Mouse (Mus musculus) adrenal gland (tissue): ENCODE results near the gene Ttc5.
"Not testable (repeated sequence)": the region's sequence is repeated elsewhere in the genome, so short reads cannot be mapped to it uniquely, and the experiment has no call there.

Experiments
- intact Hi-C: fragments of 180-260 bp; cut with DNase I; formaldehyde crosslinking; loops from one replicate; pipeline ENCODE4 v1.15.1; 2025

Gene Ttc5

DNA sequence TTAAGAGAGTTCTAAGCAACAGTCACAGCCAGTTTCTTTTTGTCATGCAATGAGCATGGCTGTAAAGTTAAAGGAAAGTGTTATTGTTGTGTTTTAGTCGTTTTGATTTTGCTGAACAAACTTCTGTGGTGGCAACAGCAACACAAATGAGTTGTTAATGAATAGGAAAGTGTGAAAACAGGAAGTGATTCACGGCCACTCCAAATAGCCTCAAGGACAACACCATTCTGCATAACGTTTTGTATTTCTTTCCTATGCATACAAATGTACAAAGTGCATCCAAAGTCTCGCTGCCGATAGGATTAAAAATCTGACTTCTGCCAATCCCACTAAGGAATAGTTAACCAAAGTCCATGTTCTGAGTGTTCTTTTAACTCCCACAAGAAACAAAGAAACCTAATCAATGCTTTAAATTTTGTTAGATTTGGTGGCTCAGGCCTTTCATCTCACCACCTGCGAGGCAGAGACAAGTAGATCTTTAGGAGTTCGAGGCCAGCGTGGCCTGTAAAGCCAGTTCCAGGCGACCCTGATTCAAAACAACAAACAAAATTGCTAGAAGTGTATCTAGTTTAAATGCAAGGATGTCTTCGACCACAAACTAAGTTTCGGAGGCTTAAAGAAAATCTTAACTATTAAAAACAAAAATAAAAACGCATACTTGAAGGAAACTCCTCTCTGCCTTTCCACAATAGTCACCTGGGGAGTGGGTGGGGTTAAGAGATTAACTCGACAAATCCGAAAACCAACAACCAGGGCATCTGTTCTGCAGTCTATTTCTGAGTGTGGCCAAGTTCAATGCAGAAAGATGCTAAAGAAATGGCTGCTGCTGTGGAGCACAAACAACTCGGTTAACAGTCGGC lies 698 bp downstream of the Ttc5 start:
- intact Hi-C loops: no loop called here

- intact Hi-C loops: no loop called here
Measured at GRCm38 (mm10) chr14:50782166-50782565, 3.2 kb downstream of the Ttc5 start.

- intact Hi-C loops: no loop called here
Measured at GRCm38 (mm10) chr14:50771342-50771741, 14.0 kb downstream of the Ttc5 start.

- intact Hi-C loops: no loop called here
Measured at GRCm38 (mm10) chr14:50765736-50766135, 19.6 kb downstream of the Ttc5 start.

DNA sequence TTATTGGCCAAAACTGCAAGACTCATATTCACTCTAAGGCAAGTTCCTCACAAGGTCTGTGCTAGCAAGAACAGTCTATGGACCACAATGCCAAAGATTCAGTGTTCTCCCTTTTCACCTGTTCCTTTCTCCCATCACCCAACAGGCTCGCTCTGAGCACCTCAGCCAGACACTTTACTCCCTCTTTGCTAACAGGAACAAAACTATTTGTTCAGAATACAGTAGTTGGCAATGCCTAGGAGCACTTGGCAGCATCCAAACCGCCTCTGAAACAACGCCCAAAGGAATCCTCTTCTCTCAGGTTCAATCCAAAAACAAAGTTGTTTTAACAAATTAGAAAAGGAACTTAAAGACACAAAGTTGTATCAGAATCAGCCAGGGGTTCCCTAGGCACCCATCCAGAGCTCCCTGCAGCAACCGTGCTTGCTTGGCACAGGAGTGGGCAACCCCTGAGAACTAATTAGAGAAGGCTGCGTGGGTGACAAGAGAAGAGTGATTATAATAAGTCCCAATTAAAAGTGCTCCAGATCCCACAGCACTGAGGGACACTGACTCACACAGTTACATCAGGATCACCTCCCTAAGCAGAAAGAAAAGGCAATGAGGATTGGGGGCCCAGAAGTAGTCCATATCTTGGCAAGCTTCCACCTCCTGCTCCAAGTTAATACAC lies 26.8 kb downstream of the Ttc5 start:
- intact Hi-C loops: no loop called here

DNA sequence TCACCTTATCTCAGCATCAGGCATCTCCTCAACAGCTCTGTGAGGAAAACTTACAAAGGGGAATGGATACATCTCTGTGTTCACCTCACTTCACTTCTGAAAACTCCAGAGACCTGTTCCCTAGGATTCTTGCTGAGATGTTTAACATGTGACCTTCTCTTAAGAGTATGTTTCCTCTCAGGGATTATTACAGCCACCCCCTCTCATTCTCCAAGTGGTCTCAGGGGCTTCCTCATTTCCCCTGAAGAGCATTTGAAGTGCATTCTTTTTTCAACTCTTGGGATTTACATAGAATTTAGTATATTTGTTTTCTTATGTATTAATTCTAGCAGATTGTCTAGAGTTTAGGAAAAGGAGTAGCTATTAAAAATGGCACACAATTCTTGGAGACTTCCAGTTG lies 40.3 kb downstream of the Ttc5 start, which contains the start of gene Olfr749:
Olfr749 (minus strand) TSS at position 101 of the 400 bp plus-strand sequence.
- intact Hi-C loops: no loop called here

DNA sequence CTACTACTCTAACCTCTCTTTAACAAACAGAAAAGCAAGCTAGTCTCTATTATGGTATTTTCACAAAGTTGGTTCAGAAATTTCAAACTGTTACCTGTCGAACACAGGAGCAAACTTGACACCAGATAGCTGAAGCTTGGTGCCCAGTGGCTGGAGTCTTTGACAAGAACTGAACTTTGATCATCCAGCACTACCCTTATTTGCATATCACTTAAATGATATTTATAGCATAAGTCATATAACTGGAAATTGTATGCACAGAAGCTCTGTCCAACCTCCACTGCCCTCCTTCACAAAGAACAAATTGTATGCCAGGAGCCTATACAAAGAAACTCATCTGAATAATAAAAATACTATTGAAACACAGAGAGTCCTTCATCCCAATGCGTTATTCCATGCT lies 43.7 kb downstream of the Ttc5 start:
- intact Hi-C loops: no loop called here

GRCm38 (mm10) chr14:50740334-50740733 lies 45.0 kb downstream of the Ttc5 start:
- intact Hi-C loops: no loop called here

DNA sequence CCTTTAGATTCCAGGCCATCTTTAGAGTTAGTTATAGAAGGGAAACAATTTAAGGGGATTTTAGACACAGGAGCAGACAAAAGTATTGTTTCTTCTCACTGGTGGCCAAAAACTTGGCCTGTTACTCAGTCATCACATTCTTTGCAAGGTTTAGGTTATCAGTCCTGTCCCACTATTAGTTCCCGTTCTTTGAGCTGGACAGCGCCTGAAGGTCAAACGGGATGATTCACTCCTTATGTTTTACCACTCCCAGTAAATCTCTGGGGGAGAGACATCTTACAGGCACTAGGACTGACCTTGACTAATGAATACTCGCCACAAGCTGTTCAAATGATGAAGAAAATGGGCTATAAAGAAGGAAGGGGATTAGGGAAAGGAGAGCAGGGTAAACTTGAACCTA lies 62.9 kb downstream of the Ttc5 start:
- intact Hi-C loops: not testable (repeated sequence)

- intact Hi-C loops: not testable (repeated sequence)
Measured at GRCm38 (mm10) chr14:50719875-50720274, 65.4 kb downstream of the Ttc5 start.
